Mouse (Mus musculus): Measurements from ENCODE around the gene Gstp1.

Gstp1 gene

DNA sequence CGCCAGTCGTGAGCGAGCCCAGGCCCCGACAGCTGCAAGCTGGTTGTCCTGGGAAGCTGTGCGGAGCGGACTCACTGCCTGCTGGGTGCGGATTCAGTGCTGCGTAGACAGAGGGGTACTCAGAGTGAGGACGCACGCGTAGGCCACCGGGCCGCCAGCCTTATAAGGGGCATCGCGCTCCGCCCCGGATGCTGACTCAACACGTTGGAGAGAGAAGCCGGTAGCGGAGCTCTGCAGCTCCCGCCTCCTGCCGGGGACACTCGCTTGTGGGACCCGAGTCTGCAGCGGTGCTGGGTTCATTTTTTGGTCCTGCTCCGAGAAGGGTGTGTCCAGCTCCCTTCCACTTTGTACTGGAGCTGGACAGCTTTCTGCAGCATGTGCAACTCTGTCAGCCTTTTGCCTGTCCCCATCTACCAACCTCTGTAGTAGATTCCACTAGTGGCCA, at the start of gene Gstp1:
Gstp1 (minus strand) TSS at position 198 of the 445 bp plus-strand sequence.
- under 1% methylated on average over 26 of the region's 26 CpGs for WGBS

DNA sequence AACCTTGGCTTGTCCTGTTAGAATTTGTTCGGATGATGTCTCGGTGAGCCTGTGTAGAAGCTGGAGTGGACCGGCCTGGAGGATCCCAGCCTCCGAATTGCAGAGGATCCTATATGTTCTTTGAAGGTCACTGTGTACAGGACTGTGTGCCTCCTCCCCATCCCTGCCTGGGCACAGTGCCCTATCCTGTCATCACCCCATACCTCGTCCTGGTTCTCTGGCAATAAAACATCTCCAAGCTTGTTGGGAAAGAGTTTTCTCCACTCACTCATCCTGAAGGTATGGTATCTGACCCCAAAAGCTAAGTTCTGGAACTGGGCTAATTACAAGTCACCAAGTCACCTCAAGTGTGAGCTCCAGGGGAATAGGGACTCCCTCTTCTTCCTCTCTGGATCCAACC, 49.3 kb upstream of the Gstp1 start:
- 94% methylated on average over 5 of the region's 5 CpGs for WGBS

DNA sequence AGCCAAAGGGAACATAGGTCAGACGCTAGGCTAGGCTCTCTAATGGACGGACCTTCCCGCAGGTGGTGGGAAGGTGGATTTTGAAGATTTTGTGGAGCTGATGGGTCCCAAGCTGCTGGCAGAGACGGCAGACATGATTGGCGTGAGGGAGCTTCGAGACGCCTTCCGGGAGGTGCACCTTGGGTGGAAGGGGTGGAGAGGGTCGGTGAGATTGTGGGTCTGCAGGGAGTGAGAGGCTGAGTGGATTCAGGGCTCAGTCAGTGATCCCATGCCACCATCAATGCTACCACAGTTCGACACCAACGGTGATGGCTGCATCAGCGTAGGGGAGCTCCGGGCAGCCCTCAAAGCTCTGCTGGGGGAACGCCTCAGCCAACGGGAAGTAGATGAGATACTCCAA, 48.4 kb upstream of the Gstp1 start:
- 93% methylated on average over 15 of the region's 15 CpGs for WGBS

DNA sequence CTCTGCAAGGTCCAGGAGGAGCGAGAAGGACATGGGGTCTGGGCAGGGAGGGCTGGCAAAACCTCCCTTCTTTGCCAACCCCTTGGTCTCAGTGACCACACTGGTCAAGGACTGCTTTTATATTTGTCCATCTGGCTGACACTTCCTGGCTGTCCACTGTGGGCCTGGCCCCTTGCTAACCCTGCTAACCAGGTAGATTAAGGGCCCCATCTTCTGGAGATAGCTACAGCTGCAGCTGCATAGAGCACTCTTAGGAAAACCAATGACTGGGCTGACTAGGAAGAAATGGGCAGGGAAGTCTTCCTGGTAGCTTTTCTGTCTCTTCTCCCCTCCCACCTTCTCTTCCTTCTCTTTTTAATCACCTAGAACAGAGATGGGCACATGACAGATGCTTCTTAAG, 47.2 kb upstream of the Gstp1 start:
- 100% methylated on average over 1 of the region's 1 CpGs for WGBS

DNA sequence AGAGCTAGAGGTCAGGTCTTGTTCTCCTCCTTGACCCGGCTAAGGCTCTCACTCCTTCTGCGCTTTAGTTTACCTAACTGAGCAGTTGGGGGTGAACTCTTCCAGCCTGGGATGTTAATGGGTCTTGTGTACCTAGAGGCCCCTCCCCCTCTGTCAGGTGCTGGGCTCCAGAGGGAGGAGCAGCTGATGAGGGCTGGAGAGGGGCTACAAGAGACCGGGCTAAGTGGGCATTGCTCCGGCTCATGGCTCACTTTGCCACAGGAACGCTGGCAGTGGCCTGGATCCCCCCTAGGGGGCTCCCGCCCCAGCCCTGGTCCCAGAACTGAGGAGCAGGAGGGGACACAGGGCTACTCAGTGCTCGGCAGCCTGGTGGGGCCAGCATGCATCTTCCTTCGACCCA, 46.0 kb upstream of the Gstp1 start:
- 50% methylated on average over 8 of the region's 8 CpGs for WGBS

DNA sequence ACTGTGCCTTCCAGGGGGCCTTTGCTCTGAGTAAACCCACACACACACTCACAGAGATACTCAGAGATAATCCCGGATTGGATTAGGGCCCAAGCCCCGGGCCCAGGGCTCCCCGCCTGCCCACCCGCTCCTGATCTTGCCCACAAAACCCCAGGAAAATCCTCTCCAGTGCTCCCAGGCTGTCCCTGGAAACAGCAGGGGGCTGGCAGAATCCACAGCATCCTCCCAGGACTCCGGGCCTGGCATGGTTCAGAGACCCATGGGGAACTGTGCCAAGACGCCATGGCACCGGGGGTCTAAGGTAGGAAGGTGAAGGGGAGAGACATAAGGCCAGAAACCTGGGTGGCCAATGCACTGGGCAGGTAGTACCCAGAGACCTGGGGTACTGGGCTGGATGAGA, 45.5 kb upstream of the Gstp1 start:
- 79% methylated on average over 7 of the region's 7 CpGs for WGBS

DNA sequence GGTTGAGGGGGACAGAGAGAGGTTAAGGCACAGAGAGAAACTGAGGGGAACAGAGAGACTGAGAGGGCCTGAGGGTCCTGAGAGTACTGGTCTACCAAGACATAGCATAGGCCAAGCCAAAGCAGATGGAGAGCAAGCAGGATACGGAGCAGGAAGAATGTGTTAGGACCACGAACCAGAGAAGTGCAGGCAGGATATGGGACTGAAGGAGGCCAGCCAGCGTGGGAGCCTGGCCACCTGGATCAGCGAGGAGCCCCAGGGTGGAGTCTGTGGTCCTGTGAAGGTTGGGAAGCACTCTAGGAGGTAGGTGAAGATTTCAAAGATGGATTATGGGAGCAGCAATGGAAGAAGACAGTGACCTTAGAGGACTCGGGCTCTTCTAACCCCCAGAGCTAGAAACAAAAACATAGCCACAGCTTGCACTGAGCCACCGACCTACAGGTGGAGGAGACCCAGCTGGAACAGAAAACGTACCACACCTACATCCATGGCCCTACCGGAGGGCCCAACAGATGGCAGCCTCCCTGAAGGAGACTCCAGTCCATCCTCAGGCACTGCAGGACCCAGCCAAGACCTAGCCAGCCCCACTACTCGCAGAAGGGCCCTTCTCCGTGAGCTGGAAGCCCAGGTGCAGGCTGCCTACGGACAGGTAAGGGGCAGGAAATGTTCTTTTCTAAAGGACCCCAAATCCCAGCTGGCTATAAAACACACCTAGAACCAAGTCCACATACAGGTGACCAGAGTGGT, 44.6 kb upstream of the Gstp1 start:
- 85% methylated on average over 11 of the region's 11 CpGs for WGBS

DNA sequence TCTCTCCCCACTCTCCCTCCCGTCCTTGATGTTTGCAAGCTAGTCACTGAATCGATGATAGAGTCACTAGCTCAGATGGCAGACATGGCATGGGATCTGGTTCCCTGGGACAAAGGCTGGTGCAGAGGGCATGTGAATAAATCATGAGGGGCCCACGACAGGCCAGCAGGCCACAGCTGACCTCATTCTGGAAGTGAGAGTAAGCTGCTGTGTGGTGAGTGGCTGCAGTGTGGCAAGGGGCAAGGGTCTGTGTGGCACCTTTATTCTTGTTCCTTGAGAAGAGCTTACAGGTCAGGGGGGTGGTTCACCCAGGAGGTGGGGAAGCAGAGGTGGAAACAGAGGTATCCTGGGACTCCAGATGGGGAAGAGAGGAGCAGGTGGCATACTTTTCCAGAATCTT, 43.6 kb upstream of the Gstp1 start, which contains the start of gene Cabp2:
Cabp2 (plus strand) TSS at position 185 of the 400 bp plus-strand sequence.
- WGBS: 71% methylated on average over 3 of the region's 3 CpGs

DNA sequence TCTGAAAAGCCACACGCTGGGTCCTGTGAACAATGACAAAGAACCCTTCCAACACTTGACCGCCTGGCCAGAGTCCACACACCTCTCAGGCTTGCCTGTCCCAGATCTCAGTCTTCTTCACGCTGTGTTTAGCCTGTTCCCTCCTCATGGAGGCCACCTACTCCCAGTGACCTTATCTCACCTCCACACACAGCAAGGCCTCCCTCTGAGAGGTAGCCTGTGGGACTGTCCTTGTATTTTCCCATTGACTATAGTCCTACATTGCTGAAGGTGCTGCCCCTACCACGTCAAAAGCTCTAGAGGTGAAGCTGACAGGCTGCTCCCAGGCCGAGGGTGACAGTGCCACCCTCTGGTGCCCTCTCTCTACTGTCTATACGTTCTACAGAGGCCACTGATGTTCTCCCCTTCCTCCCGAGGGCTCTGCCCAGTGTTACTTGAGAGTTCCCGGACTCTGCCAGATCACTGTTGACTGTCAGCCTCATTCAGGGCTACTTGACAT, 42.8 kb upstream of the Gstp1 start:
- WGBS: 73% methylated on average over 8 of the region's 8 CpGs

DNA sequence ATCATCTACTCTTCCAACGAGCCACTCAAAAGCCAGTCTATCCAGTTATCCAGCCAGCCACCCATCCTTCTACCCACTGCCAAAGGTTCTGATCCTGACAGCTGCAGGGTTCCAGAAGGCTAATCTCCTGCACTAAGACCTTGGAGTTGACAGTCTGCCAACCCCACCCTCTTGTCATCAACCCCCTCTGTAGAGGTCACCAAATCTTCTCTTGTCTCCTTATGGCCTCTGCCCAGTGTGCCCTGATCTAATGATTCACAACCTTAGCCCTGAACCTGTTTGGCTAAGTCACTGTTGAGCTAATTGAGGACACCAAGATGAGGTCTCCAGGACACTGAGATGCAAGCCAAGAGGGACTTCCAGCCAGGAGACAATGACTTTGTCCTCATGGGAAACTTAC, 41.8 kb upstream of the Gstp1 start:
- WGBS: 80% methylated on average over 1 of the region's 1 CpGs

DNA sequence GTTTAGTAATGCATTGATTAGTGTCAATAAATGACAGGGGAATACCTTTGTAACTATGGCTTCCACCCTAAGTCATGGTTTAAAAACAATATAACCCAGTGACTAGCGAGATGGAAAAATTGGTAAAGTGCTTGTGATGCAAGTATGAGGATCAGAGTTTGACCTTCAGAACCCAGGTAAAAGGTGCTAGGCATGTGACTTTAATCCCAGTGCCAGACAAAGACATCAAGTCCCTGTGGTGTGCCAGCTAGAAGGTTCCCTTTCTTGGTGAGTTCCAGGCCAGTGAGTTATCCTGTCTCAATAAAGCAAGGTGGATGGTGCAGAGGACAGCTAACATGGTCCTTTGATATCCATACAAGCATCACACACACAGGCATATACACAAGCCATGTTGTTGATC, 37.7 kb upstream of the Gstp1 start:
- 98% methylated on average over 1 of the region's 1 CpGs for WGBS

DNA sequence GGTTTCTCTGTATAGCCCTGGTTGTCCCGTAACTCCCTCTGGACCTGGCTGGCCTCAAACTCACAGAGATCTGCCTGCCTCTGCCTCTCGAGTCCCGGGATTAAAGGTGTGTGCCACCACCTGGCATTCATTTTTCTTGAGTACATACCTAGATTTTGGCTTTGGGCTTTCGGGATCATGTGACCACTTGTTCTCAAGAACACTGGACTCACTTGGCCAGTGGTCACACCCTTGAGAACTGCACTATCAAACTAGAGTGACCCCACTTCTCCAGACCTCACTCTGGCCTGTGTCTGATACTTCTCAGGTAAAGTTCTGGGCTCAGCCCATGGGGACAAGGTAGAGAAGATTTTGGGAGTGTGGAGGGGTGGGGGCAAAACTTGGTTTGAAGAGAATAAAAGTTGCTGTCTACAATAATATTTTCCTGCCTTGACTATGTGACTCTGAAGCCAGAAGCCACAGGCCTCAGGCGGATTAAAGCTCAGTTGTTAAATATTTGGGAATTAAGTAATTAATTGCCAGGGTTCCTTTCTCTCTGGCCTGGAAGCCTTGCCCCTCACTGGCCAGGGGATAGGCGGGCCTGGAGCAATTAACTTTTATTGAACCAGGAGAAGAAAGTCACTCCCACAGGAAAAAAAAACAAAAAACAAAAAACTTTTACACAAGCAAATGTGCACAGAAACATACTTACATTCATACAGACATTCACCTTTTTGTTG, 35.1 kb upstream of the Gstp1 start:
- WGBS: 87% methylated on average over 6 of the region's 6 CpGs

DNA sequence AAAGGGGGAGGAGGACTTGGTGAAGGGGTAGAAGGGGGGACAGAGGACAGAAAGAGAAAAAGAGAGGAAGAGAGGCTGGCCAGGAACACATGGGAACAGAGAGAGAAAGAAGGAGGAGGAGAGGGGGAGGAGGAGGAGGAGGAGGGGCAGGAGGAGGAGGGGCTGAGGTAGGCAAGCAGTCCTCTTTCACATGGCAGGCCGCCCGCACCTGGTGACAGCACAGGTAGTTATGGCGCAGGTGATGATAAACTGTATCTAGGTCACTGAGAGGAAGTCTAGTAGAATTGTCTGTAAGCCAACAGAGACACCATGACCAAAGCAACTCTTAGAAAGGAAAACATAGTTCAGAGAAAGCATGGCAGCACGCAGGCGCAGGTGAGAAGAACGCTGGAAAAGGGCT, 33.6 kb upstream of the Gstp1 start:
- WGBS: 94% methylated on average over 6 of the region's 6 CpGs

DNA sequence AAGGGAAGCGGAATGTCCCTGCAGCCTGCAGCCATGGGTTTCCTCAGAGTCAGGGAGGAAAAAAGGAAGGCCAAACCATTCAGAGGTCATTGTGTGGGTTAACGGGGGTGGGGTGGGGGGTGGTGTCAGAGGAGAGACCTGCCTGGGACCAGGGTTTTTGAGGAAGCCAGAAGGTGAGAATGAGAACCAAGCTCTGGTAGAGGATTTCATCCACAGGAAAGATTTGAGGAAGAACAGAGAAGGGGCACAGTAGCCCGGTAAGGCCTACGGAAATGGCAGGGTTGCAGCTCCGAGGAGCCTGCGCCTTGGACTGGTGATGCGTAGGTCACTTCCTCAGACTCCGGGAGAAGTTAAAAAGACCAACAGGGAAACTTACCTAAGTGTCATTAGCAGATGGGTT, 33.0 kb upstream of the Gstp1 start:
- 85% methylated on average over 8 of the region's 8 CpGs for WGBS

DNA sequence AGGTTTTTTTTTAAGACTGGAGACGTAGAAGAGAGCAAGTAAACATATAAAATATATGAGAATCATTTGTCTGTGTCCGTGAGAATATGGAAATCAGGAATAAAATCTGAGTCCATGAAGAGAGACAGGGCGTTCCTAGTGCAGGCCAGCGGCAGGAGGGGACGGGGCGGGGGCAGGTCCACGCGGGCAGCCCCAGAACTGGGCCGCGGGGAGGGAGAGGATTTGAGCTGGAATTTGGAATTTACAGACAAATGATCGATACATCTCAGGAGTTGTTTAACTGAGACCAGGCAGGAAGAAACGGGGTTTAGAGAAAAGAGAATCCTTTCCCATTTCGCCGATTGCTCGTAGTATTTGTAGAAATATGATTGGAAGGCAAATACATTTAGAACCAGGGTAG, 32.5 kb upstream of the Gstp1 start:
- 85% methylated on average over 15 of the region's 15 CpGs for WGBS

DNA sequence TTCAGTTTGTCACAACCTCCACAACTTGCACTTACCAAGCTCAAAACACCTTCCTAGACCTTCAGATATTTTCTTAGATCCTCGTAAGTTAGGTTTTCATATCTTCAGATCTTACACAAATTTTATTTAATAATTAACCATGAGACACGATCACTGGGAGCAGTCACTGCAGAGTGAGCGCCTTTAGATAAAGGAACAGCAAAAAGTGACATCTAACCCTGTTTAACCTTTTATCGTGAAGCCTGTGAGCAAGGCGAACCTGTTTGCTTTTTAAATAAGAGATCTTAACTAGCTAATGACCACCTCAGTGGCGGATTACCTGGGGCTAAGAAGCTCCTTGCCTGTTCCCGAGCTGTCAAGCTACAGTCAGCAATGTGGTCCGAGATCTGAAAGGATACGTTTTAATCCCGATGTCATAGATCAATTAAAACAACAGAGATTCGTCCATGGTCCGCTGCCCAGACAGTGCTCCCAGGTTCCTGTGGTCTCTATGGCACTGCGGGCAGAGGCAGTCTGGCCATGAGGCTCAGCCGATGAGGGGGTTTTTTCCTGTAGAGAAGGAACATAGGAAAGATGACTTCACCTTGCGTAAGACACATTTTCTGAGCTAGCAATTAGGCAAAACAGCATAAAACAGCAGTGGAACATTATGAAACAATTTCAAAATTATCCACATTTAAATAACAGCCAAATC, 31.1 kb upstream of the Gstp1 start:
- 75% methylated on average over 15 of the region's 15 CpGs for WGBS

DNA sequence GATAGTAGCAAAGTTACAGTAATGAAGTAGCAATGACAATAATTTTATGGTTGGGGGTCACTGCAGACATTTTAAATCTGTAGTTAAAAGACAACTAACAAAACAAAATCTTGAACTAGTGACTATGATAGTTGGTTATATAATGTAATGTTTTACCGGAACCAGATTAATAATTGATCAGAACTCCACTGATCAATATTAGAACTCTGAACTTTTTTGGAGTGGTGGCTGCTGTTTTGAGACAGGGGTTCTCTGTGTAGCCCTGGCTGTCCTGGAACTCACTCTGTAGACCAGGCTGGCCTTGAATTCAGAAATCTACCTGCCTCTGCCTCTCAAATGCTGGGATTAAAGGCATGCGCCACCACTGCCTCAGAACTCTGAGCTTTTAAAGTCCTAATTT, 30.5 kb upstream of the Gstp1 start:
- WGBS: 99% methylated on average over 2 of the region's 2 CpGs

DNA sequence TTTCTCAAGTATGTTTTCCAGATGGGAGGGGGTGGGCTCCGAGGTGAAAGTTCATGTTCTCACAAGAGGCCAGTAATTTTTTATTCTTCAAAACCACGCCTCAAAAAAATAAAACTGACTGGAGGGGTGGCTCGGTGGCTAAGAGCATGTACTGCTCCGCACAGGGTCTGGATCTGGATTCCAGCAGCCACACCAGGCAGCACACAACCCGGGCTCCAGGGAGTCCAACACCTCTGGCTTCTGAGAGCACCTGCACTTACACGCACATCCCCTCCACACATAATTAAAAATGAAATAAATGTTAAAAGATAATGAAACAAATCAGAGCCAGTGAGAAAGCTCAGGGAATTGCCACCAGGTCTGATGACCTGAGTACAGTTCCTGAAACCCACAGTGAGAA, 28.5 kb upstream of the Gstp1 start:
- 72% methylated on average over 6 of the region's 6 CpGs for WGBS

DNA sequence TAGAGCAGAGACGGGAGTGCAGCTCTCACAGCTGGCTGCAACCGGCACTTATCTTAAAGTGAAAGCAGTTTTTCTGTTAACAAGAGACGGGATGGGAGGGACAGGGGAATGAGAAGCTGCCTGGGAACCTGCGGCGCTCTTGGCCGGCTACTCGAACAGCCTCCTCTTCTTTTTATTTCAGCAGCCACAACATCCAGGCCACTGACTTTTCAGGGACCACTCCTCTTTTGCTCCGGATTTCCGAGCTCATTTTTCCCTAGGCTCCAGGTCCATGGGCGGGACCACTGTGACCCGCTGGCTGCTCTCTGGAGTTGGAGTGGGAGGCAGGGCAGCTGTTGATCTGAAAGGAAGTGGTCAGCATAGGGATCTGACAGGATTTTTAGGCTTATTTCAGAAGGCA, 26.7 kb upstream of the Gstp1 start:
- 25% methylated on average over 7 of the region's 11 CpGs for WGBS

DNA sequence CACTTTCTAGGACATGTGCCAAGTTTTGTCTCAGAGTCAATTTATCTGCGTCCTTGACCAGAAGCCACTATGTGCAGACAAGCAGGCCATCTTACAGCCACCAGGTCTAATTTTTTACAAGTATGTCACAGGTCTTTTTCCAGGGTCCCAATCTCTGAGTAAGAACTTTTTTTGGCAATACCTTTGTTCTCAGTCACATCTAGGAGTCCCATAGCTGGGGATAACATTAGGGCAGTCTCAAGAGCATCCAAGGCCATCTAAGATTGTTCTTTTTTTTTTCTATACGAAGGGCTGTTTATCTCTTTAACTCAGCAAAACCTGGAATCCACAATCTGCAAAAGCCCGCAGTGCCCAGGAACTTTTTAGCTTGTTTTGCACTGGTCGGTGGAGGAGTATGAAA, 25.6 kb upstream of the Gstp1 start:
- WGBS: 78% methylated on average over 4 of the region's 4 CpGs

DNA sequence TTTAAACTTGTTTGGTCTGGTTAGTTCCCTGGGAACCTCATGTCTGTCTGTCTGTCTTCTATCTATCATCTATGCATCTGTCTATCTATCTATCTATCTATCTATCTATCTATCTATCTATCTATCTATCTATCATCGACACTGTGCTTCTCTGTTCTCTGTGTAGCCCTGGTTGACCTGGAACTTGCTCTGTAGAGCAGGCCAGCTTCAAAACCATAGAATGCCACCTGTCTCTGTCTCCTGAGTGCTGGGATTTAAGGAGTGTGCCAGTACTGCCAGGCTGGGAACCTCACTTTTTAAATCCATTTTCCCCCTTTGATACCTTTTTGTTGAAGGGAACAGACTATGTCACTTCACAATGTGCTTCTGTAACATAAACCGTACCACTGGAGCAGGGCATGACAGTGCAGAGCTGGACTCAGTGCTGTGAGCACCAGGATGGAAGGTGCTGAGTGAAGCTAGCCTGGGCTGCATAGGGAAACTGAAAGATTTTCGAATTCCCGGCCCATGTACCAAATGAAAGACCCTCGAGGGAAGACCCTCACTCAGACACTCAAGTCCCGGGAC, 23.2 kb upstream of the Gstp1 start:
- 94% methylated on average over 6 of the region's 6 CpGs for WGBS

Data from cerebral cortex, adult 2 months (tissue).